Mouse (Mus musculus) megakaryocyte, embryonic 14.5 days (primary cell): ENCODE results near the gene Fnip2.

Experiments used
- FLI1 ChIP-seq: IDR thresholded peaks from 2 replicates; pipeline ENCODE4 v1.6.1; 2012; ENCODE audit warnings: low read length, inconsistent platforms, mixed read lengths
- GATA1 ChIP-seq: IDR thresholded peaks from 3 replicates; pipeline ENCODE4 v1.6.1; 2012; ENCODE audit warnings: mixed read lengths, low read length, inconsistent platforms, borderline replicate concordance

DNA sequence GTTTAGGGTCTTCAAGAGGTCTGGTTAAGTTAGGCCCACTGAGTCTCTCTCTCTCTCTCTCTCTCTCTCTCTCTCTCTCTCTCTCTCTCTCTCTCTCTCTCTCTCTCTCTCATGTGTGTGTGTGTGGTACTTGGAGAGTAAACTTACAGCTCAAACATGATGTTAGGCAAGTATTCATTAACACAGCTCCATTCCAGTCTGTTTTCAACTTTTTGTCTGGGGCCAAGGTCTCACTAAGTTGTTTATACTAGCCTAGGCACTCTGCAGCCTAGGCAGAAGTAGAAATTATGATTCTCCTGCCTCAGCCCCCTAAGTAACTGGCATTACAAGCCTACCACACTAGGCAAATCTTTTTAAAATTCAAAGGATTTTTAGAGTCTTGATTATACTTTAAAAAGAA, 151.7 kb downstream of the Fnip2 start:
- no peak for TF ChIP-seq GATA1
- no peak for TF ChIP-seq FLI1
